Mouse (Mus musculus): ENCODE measurements at regions not wholly inside any gene's neighbourhood (a gene's known extent, or its start where the extent isn't known, plus 50 kb on each side); places are given as distances from the start of the nearest gene placed in this dataset.

DNA sequence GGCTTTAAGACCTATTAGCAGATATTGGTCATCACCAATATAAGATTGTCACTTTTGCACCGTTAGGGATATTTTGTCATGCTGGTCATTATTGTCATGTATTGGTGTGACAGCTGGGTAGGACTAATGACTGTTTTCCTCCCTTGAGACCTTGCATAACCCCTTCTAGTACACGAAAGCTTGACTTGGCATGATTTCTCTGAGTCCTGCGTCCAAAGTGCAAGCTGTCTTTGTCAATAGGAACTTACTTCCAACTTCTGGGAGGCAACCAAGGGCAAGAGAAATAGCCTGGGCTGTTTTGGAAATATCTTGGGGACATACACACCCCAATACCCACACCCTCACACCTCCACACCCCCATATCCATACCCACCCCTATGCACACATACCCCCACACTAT, 167.7 kb downstream of the Pmp22 start:
- TF ChIP-seq CTCF (IDR thresholded peaks at IDR 0.05; ENCODE audit: low read depth, low read length) (no peak), GATA1 (IDR thresholded peaks at IDR 0.05; ENCODE audit: borderline replicate concordance, low read length) (no peak)

All from G1E (cell line).